Mouse (Mus musculus) WW6 (cell line): ENCODE measurements at regions not wholly inside any gene's neighbourhood (a gene's known extent, or its start where the extent isn't known, plus 50 kb on each side); places are given as distances from the start of the nearest gene placed in this dataset.

Experiments used
- DNase-seq: peaks from one replicate; pipeline ENCODE4 v3.0.0-alpha.2; 2013; ENCODE audit warnings: low read depth, low spot score

DNA sequence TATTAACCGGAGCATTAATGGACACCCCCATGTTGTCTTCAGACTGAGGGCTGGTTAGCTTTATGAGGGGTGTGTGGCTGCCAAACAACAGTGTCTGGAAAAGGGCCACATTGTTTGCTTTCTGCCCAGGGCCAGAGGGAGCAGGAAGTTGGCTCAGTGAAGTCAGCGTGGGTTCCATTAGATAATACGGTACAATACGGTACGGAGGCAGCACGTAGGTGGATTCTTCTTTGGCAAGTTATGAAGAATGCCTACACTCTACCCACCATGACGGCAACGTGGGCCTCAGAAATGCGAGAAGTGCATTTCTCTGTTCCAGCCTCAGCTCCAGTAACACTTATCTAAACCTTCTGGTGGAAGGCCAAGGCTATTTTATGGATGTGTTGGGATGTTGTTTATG lies 108.2 kb downstream of the Gm10260 start:
- DNase-seq = no peak

DNA sequence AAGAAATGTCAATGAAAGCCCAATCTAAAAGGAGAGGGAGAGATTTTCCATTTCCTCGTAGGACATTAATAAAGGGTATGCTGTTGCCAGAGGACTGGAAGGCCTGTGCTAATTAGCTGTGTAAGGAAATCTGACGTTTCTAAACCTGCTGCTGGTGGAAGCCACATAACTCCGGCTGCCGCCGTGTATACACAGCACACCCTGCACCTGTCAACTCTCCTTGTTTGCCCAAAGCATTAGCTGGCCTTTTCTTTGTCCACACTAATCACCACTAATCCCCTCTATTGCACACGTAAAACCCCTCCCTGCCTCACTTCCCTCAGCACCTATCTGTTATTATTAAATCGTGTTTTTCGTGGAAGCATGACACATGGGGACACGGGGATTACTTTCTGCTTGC lies 108.7 kb downstream of the Gm10260 start:
- no peak for DNase-seq

GRCm38 (mm10) chr13:97651176-97651575 lies 109.3 kb downstream of the Gm10260 start:
- DNase-seq = no peak

DNA sequence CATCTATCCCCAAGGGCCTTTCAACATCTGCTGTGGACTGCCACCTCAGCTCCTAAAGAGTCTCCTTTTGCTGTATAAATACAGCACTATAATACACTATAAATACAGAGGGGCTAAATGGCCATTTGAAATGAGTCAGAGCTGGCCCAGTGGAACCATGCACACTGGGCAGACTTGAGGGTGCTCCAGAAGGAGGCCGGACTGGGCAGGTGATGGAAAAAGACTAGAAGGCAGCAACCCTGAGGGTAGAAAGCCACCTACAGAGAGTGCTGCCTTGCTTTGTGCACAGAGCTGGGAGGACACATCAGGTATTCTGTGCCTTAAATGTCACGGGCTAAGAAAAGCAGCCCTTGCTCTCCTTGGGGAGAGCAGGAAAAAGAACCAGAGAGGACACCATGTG lies 110.2 kb downstream of the Gm10260 start:
- DNase-seq = no peak

DNA sequence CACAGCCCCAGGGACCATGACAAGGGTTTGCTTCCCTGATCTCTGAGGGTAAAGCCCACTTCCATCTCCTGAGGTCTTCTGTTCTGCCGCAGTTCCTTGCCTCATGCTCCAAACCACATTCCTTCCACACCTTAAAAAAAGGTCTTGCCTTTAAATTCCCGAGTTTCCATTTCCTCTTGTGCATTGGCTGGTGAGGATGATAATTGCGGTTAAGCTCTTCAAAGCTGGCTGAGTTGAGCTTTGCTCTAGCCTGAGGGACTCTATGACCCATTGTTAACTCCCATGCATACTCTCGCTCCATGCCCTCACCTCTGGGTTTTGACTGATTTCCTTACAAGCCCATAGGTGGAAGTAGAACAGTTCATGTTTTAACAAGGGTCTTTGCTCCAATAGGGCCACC lies 112.9 kb downstream of the Gm10260 start:
- DNase-seq = no peak

- no peak for DNase-seq
Measured at GRCm38 (mm10) chr13:97646021-97646385, 114.4 kb downstream of the Gm10260 start.

GRCm38 (mm10) chr13:97645107-97646020 lies 115.1 kb downstream of the Gm10260 start:
- DNase-seq = no peak

GRCm38 (mm10) chr13:97640236-97640635 lies 120.2 kb downstream of the Gm10260 start:
- no peak for DNase-seq

GRCm38 (mm10) chr13:97639656-97640055 lies 120.8 kb downstream of the Gm10260 start:
- no peak for DNase-seq

DNA sequence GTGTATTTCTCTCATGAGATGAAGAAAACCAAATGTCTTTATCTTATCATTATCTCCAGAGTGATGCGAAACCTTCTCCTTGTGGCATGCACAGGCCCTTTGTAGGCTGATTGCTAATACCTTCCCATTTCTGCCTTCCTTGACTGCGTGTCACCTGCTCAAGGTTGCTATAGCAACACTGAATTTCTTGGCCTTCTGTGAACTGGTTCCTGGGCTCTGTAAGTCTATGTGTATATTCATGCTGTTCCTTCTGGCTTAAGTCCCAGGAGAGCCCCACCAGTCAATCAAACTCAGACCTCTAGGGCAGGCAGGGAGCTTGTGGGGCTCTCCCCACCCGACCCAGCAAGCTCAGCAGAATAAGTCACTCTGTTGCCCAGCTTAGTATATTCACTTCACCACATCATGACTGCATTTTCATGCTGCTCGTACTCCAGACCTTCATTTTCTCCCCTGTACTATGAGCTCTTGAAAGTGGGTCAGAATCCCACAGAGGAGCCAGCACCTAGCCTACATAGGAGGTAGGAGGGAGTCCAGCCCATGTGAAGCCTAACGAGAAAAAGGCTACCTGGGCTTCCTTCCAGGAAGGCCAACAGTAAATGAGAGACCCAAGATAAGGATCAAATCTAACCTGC lies 121.9 kb downstream of the Gm10260 start:
- DNase-seq = no peak

GRCm38 (mm10) chr13:97637506-97637905 lies 122.9 kb downstream of the Gm10260 start:
- no peak for DNase-seq

DNA sequence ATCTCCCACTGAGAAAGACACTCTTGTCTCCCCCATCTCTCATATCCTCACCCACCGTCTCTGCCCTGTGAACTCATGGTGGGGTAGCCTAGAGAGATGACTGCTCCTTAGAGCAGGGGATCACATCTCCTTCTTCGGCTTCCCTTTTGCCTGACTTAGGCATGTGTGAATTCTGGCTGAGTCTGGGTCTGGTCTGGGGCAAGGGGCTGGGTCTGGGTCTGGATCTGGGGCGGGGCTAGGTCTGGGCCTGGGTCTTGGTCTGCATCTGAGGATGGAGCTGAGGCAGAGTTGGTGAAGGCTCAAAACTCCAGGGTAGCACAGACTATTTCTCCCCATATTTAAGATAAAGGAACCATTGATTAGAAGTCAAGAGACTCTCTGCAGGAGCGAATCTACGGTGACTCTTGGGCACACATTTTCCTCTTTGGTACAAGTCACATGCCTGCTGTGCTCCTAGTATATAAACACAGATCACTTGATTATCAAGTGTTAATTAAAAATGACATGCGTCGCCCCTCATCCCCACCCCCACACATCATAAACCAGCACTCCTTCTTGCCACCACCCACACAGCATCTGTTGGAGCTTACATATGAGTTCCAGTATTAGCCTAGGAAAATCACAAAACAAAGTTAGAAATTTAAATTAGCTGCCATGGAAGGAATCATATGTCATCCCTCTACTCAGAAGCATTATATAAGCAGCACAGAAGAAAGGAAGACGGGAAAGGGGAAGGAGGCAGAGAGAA lies 126.2 kb downstream of the Gm10260 start:
- no peak for DNase-seq

GRCm38 (mm10) chr13:97633551-97633950 lies 126.9 kb downstream of the Gm10260 start:
- DNase-seq = no peak

GRCm38 (mm10) chr13:97631872-97632402 lies 128.5 kb downstream of the Gm10260 start:
- no peak for DNase-seq

DNA sequence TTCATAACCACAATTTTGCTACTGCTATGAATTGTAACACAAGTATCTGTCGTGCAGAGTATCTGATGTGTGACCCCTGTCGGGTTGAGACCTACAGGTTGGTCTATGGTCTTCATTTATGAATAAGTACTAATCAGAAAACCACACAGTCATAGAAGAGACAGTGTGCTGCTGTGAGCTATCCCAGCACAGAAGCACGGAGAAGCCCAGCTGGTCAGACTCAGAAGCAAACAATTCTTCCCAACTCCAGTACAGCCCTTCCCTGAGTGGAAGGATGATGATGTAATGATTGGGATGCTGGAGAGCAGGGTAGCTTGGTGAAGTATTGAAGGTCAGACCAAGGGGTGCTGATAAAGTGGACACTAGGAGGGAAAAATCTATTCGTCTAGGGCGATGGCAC lies 129.5 kb downstream of the Gm10260 start:
- DNase-seq = no peak

DNA sequence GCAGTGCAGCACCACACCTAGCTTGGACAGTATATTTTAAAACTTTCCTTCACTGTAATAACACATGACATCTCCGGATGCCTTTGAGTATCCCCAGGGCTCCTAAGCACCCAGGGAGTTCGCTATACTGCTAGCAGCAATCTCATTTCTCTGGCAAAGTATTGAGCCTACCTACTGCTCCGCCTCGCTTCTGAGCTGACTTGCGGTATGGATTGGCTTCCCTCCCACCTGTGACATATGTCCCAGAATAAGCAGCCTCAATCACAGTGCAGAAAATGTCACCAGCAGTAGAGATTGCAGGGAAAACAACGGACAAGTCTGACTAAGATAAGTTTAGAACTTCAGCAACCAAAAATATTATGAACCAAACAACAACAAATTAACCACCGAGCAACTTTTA lies 131.8 kb downstream of the Gm10260 start:
- DNase-seq = no peak

- DNase-seq = no peak
Measured at GRCm38 (mm10) chr13:97627247-97627646, 133.2 kb downstream of the Gm10260 start.

GRCm38 (mm10) chr13:97626786-97627185 lies 133.6 kb downstream of the Gm10260 start:
- no peak for DNase-seq

GRCm38 (mm10) chr13:97626116-97626515 lies 134.3 kb downstream of the Gm10260 start:
- DNase-seq = no peak

DNA sequence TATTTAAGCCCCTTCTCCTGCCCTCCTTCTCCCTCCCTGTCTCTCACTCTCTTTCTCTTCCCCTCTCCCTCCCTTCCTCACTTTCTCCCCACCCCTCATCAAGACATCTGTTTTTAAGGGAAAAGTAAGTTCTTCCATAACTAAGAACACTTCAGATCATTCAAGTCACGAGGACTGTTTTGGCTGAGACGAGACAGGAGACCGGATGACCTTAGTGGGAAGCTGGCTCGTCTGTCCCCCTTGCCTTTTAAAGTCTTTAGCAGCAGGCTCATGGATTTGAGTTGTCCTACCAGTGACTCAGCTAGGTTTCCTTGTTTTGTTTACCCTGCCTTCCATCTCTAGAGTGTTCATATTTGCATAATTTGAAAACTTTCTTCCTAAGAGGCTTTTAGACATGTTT lies 135.0 kb downstream of the Gm10260 start:
- DNase-seq = no peak

- DNase-seq = no peak
Measured at GRCm38 (mm10) chr13:97618190-97618586, 142.2 kb downstream of the Gm10260 start.

- no peak for DNase-seq
Measured at GRCm38 (mm10) chr13:97617511-97618189, 142.8 kb downstream of the Gm10260 start.
